Mouse (Mus musculus): Measurements from ENCODE around the gene Gm527. TPM values are rescaled to one million over a fixed set of nuclear protein-coding genes. Genes with fewer than 3 reads are reported as not detected.

Gm527 gene
- polyA plus RNA-seq, 1 experiment: 0.34 TPM

DNA sequence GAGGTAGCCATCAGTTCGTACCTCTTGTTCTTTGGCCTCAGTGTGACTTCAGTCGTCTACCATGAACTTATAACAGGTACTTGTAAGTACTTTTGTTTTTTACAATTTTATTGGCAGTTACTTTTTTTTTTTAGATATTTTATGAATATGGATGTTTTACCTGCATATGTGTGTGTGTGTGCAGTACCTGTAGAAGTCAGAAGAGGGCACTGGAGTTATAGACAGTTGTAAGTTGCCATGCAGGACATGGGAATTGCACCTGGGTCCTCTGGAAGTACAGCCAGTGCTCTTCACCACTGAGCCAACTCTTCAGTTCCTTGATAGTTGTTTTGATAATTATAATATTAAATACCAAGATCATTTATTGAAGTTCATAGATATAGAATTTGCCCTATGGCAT lies 19.8 kb downstream of the Gm527 start:
- TF ChIP-seq CTCF (IDR thresholded peaks at IDR 0.05; ENCODE audit: extremely low read depth, insufficient read length, insufficient replicate concordance, low read depth, low read length) (no peak), POLR2A (IDR thresholded peaks at IDR 0.05; ENCODE audit: low read depth, low read length) (no peak)
- WGBS: 85% methylated on average over 2 of the region's 2 CpGs
- Histone ChIP-seq H3K27ac (ENCODE audit: insufficient read depth, low read depth, low read length) (no peak overlapping the region), H3K27me3 (ENCODE audit: control insufficient read depth, insufficient read depth, low read length) (no peaks in the 10 kb centered on the region), H3K36me3 (ENCODE audit: control insufficient read depth, insufficient read depth, low read length) (peaks cover 2% of the 10 kb centered on the region; the same call in 1 of the 2 replicates), H3K4me1 (ENCODE audit: control insufficient read depth, insufficient read depth, insufficient read length, low read length) (no peaks in the 10 kb centered on the region), H3K4me3 (ENCODE audit: low read depth, low read length) (no peak overlapping the region)

DNA sequence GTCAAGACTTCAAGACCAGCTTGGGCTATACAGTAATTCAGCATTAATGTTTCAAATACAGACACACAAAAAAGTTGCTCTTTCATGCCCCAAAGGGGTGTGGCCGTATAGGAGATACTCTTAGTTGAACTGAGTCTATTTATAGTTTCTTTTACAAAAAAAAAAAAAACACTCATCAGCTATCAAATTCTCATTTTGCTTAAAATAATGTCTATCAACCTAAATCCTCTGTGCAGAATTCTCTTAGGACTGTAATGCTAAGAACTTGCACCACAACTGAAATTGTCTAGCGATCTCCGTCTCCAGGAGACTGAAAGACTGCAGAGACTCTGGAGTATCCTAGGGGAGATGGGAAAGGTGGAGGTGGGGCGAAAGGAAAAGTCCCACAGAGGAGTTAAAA lies 46.9 kb downstream of the Gm527 start:
- peak overlapping the region; percentile 57; the same call in 1 of the 2 replicates for H3K27ac ChIP-seq (ENCODE audit: insufficient read depth, low read depth, low read length)

DNA sequence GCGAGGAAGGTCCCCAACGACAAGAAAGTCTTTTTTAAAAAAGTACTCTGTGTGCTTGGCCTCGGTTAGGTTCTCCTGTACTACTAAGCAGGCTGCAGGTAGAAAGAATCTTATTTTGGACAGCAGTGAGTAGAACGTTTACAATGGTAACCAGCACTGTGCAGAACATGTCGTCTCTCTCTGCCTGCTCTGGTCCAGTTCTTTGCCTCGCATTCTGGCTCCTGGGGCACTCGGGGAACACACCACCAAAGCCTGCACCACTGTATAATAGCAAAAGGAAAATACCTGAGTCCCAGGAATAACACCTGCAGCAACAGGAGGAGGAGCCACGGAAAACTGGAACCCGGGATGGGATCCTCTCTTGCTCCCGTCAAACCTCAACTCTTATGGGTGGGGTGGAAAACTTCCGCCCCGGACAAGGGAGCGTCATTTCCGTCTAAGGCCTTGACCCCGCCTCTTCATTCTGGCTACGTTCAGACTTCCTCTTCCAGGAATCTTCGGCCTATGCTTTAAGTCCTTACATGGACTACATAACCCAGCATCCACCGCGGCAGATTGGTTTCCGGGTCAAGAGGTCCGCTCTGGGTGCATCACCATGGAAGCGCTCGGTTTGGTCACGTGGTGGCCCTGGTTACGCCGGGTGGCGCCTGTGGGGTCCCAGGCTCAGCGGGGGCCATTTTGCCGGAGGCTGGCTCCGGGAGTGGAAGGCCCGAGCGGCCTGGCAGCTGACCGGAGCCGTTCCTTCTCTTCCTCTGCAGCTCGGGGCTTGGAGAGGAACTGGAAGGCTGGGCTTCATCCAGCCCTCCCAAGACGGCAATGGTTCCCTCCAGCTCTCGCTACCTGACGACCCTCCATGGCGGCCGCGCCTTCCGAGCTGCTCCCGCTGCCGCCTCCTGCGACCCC lies 47.7 kb downstream of the Gm527 start, which contains the start of the genes Klhl28 and Togaram1:
Klhl28 (minus strand) TSS at position 411 of the 903 bp plus-strand sequence.
Togaram1 (plus strand) TSS at position 681 of the 903 bp plus-strand sequence.
- Histone ChIP-seq H3K27ac (ENCODE audit: insufficient read depth, low read depth, low read length) (peak within 1 kb of the TSS; percentile 57), H3K36me3 (ENCODE audit: control insufficient read depth, insufficient read depth, low read length) (no peaks in the 10 kb centered on the region), H3K4me3 (ENCODE audit: low read depth, low read length) (peak within 1 kb of the TSS; percentile 91), H3K4me1 (ENCODE audit: control insufficient read depth, insufficient read depth, insufficient read length, low read length) (peaks cover 2% of the 10 kb centered on the region), H3K27me3 (ENCODE audit: control insufficient read depth, insufficient read depth, low read length) (no peaks in the 10 kb centered on the region)
- WGBS: under 1% methylated on average over 45 of the region's 45 CpGs
- TF ChIP-seq CTCF (IDR thresholded peaks at IDR 0.05; ENCODE audit: extremely low read depth, insufficient read length, insufficient replicate concordance, low read depth, low read length) (no peak), POLR2A (IDR thresholded peaks at IDR 0.05; ENCODE audit: low read depth, low read length) (peak; percentile 51)

More for the DNA sequence above, 46.9 kb downstream of the Gm527 start:
- peak overlapping the region; percentile 80 for H3K4me3 ChIP-seq (ENCODE audit: low read depth, low read length)
- no peaks in the 10 kb centered on the region for H3K36me3 ChIP-seq (ENCODE audit: control insufficient read depth, insufficient read depth, low read length)
- 3% methylated on average over 4 of the region's 4 CpGs for WGBS
- H3K4me1 ChIP-seq (ENCODE audit: control insufficient read depth, insufficient read depth, insufficient read length, low read length): peaks cover 2% of the 10 kb centered on the region
- H3K27me3 ChIP-seq (ENCODE audit: control insufficient read depth, insufficient read depth, low read length): no peaks in the 10 kb centered on the region
- no peak for TF ChIP-seq CTCF (IDR thresholded peaks at IDR 0.05; ENCODE audit: extremely low read depth, insufficient read length, insufficient replicate concordance, low read depth, low read length)
- no peak for TF ChIP-seq POLR2A (IDR thresholded peaks at IDR 0.05; ENCODE audit: low read depth, low read length)

DNA sequence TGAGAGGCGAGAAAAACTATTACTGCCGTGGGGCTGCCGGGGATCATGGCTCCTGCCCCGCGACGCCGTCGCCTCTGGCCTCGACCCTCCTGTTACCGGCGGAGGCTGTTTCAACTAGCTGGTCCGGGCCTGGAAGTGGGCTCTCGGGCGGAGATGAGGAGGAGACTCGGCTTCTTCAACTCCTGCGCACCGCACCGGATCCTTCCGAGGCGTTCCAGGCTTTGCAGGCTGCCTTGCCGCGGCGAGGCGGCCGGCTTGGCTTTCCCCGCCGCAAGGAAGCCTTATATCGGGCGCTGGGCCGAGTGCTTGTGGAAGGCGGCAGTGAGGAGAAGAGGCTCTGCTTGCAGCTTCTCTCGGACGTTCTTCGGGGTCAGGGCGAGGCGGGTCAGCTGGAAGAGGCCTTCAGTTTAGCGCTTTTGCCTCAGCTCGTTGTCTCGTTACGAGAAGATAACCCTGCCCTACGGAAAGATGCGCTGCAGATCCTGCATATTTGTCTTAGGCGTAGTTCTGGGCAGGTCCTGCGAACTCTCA lies 48.5 kb downstream of the Gm527 start:
- peaks cover 2% of the 10 kb centered on the region for H3K4me1 ChIP-seq (ENCODE audit: control insufficient read depth, insufficient read depth, insufficient read length, low read length)
- under 1% methylated on average over 44 of the region's 44 CpGs for WGBS
- 0 out of 2 replicates have a peak, but pooled peaks cover 3% of the 10 kb centered on the region for H3K36me3 ChIP-seq (ENCODE audit: control insufficient read depth, insufficient read depth, low read length)
- peak overlapping the region; percentile 37 for H3K27ac ChIP-seq (ENCODE audit: insufficient read depth, low read depth, low read length)
- no peaks in the 10 kb centered on the region for H3K27me3 ChIP-seq (ENCODE audit: control insufficient read depth, insufficient read depth, low read length)
- TF ChIP-seq CTCF (IDR thresholded peaks at IDR 0.05; ENCODE audit: extremely low read depth, insufficient read length, insufficient replicate concordance, low read depth, low read length) (no peak), POLR2A (IDR thresholded peaks at IDR 0.05; ENCODE audit: low read depth, low read length) (no peak)
- H3K4me3 ChIP-seq (ENCODE audit: low read depth, low read length): peak overlapping the region; percentile 91

DNA sequence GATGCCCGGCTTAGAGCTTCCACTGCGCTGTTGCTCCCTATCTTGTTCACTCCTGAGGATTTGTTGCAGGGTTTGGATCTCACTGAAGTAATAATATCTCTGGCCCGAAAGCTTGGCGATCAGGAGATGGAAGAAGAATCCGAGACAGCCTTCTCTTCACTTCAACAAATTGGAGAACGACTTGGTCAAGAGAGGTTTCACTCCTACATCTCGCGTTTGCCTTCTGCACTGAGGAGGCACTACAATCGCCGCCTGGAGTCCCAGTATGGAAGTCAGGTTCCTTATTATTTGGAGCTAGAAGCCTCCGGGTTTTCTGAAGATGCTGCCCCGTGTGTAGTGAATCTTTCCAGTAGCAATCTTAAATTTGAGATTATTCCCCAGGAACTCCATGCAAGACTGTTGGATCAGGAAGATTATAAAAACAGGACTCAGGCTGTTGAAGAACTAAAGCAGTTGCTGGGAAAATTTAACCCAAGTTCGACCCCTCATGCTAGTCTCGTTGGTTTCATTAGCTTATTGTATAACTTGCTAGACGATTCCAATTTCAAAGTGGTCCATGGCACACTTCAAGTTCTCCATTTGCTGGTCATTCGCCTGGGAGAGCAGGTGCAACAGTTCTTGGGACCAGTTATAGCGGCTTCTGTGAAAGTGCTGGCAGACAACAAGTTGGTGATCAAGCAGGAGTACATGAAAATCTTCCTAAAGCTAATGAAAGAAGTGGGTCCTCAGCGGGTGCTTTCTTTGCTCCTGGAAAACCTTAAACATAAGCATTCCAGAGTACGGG lies 49.1 kb downstream of the Gm527 start:
- Histone ChIP-seq H3K36me3 (ENCODE audit: control insufficient read depth, insufficient read depth, low read length) (0 out of 2 replicates have a peak, but pooled peaks cover 3% of the 10 kb centered on the region), H3K27ac (ENCODE audit: insufficient read depth, low read depth, low read length) (no peak overlapping the region), H3K27me3 (ENCODE audit: control insufficient read depth, insufficient read depth, low read length) (no peaks in the 10 kb centered on the region), H3K4me1 (ENCODE audit: control insufficient read depth, insufficient read depth, insufficient read length, low read length) (peaks cover 2% of the 10 kb centered on the region), H3K4me3 (ENCODE audit: low read depth, low read length) (peak overlapping the region; percentile 91)
- TF ChIP-seq POLR2A (IDR thresholded peaks at IDR 0.05; ENCODE audit: low read depth, low read length) (no peak), CTCF (IDR thresholded peaks at IDR 0.05; ENCODE audit: extremely low read depth, insufficient read length, insufficient replicate concordance, low read depth, low read length) (no peak)
- under 1% methylated on average over 19 of the region's 19 CpGs for WGBS

DNA sequence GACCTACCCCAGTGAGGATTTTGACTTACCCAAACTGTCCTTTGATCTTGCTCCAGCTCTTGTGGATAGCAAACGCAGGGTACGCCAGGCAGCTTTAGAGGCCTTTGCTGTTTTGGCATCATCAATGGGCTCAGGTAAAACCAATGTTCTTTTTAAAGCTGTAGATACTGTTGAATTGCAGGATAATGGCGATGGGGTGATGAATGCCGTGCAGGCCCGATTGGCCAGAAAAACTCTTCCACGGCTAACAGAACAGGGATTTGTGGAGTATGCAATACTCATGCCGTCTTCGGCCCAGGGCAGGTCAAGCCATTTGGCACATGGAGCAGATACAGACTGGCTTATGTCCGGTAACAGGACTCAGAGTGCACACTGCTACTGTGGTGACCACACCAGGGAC lies 49.8 kb downstream of the Gm527 start:
- no peak for TF ChIP-seq POLR2A (IDR thresholded peaks at IDR 0.05; ENCODE audit: low read depth, low read length)
- TF ChIP-seq CTCF (IDR thresholded peaks at IDR 0.05; ENCODE audit: extremely low read depth, insufficient read length, insufficient replicate concordance, low read depth, low read length): no peak
- no peak overlapping the region for H3K27ac ChIP-seq (ENCODE audit: insufficient read depth, low read depth, low read length)
- peak overlapping the region; percentile 47 for H3K4me3 ChIP-seq (ENCODE audit: low read depth, low read length)
- no peaks in the 10 kb centered on the region for H3K27me3 ChIP-seq (ENCODE audit: control insufficient read depth, insufficient read depth, low read length)
- H3K4me1 ChIP-seq (ENCODE audit: control insufficient read depth, insufficient read depth, insufficient read length, low read length): peaks cover 2% of the 10 kb centered on the region
- H3K36me3 ChIP-seq (ENCODE audit: control insufficient read depth, insufficient read depth, low read length): 0 out of 2 replicates have a peak, but pooled peaks cover 3% of the 10 kb centered on the region
- under 1% methylated on average over 9 of the region's 9 CpGs for WGBS
